Mouse (Mus musculus) B cell, adult 67 days (primary cell): ENCODE data around the gene Retnla. TPM values are rescaled to one million over a fixed set of nuclear protein-coding genes. Genes with fewer than 3 reads are reported as not detected.

Experiments
- total RNA-seq, 2 experiments: library from RNA; stranded (reverse); gene quantifications; 4 replicates each; pipeline ENCODE4 v1.2.4; 2023

The Retnla gene
- total RNA-seq = not detected

GRCm38 (mm10) chr16:48842266-48842665 lies at the start of gene Retnla:
Gene Retnla (plus strand): TSS chr16:48842551.

GRCm38 (mm10) chr16:48816695-48817094 lies 25.7 kb upstream of the Retnla start, which contains the start of gene Retnlb:
Gene Retnlb (plus strand): TSS chr16:48816856.

GRCm38 (mm10) chr16:48872321-48872720 lies 30.0 kb downstream of the Retnla start, which contains the start of gene Retnlg:
Gene Retnlg (plus strand): TSS chr16:48872621.

Other genes starting within 250 kb of the Retnla start
- 1 to 10 TPM in 1 of 2 experiments, under 1 TPM in 1; 0.36 to 1.9 TPM for gene Trat1, start 70.5 kb upstream of the Retnla start, total RNA-seq
- gene Retnlb, start 25.7 kb upstream of the Retnla start, total RNA-seq = not detected
- 1 to 10 TPM; 1.8 to 5.1 TPM for gene Retnlg, start 30.1 kb downstream of the Retnla start, total RNA-seq
- gene Dzip3, start 151.6 kb downstream of the Retnla start, total RNA-seq = 10 to 100 TPM; 12.3 to 18.4 TPM
- 1 to 10 TPM; 6.9 to 7.5 TPM for gene Cip2a, start 151.6 kb downstream of the Retnla start, total RNA-seq
- gene Myh15, start 214.9 kb downstream of the Retnla start, total RNA-seq = not detected